Mouse (Mus musculus) gastrocnemius, adult 2 months (tissue): ENCODE results near the gene Traf3ip3. TPM values are rescaled to one million over a fixed set of nuclear protein-coding genes. Genes with fewer than 3 reads are reported as not detected.

Experiments
- DNase-seq: peaks from one replicate; pipeline ENCODE4 v3.0.0; 2022
- H3K27ac ChIP-seq: fragments of 200-600 bp; 2 replicates; pipeline ENCODE4 v1.8.1; 2022; ENCODE audit warnings: mild to moderate bottlenecking
- H3K4me3 ChIP-seq: fragments of 200-600 bp; 2 replicates; pipeline ENCODE4 v1.8.1; 2022; ENCODE audit warnings: mild to moderate bottlenecking, moderate library complexity
- CTCF ChIP-seq: fragments of 200-600 bp; IDR thresholded peaks from 2 replicates; pipeline ENCODE4 v1.8.1; 2022; ENCODE audit warnings: antibody characterized with exemption, mild to moderate bottlenecking, moderate library complexity
- intact Hi-C: fragments of 180-260 bp; cut with DNase I; formaldehyde crosslinking; loops from one replicate; pipeline ENCODE4 v1.15.1; 2025
- total RNA-seq, 2 experiments: library from RNA; stranded (reverse); gene quantifications; 2 replicates each; pipeline ENCODE4 v1.2.3; 2021

The Traf3ip3 gene
- total RNA-seq, 2 experiments from 2014 or later = 0.48 to 1.2 TPM

DNA sequence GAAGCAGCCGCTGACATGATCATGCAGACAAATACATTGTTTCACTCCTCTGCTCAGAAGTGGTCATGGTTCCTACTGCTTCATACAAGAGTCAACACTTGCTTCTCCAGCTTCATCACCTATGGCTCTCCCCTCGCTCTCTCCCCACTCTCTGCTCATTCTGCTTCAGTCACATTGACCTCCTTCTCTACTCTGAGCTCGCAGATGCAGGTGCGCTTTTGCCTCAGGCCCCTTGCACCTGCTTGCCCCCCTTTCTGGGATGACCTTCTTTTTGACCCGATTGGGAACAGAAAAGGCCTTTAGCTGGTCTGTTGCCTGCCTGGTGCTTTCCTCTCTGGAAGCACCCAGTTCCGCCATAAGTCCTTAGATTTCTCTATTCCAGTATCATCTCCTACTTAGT lies 57.0 kb downstream of the Traf3ip3 start:
- intact Hi-C loops = no loop called here
- no peak for DNase-seq
- Histone ChIP-seq H3K4me3 (no peak overlapping the region), H3K27ac (no peak overlapping the region)
- no peak for TF ChIP-seq CTCF

DNA sequence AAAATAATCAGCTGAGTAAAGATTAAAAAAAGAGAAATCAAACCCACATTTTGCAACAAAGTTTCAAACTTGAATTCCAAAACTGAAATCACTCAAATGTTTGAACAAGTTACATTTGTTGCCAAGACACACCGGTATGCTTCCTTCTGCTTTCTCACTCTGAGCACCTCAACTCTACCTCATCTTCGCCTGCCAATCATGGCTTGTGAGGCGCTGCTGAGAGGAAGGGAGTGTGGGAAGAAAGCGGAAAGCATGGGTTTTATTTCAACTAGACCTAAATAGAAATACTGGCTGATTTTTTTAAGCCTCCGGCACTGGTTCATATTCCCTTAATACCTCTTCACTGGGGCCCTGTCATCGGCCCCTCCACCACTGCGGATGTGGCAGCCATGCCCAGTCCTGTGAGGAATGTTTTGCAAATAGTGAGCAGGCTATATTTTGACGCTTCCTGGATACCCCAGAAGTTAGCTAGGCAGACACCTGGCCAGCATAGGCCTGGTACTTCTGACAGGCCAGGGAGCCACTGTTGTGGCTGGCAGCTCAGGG lies 58.9 kb downstream of the Traf3ip3 start:
- no peak overlapping the region for H3K27ac ChIP-seq
- no peak for TF ChIP-seq CTCF
- H3K4me3 ChIP-seq = no peak overlapping the region
- intact Hi-C loops = no loop called here
- DNase-seq = no peak

DNA sequence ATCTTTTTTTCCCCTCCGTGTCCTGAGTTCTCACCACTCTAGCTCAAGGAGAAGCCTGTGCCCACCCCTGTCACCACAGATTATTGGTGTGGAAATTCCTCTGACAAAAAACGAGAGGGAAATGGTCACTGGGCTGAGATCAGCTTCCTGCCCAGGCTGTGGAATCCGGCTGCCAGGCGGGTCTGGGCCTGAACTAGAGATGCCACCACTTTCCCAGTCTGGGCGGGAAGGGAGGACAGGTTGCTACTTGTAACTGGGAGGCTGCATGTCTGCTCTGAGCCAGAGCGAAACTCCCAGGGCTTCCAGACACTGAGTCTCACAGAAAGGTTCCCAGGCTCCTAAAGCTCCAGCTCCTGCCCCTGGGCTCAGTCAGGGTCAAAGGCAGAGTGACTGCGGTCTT lies 60.4 kb downstream of the Traf3ip3 start:
- intact Hi-C loops = no loop called here
- no peak overlapping the region for H3K4me3 ChIP-seq
- no peak for TF ChIP-seq CTCF
- H3K27ac ChIP-seq = no peak overlapping the region
- no peak for DNase-seq

DNA sequence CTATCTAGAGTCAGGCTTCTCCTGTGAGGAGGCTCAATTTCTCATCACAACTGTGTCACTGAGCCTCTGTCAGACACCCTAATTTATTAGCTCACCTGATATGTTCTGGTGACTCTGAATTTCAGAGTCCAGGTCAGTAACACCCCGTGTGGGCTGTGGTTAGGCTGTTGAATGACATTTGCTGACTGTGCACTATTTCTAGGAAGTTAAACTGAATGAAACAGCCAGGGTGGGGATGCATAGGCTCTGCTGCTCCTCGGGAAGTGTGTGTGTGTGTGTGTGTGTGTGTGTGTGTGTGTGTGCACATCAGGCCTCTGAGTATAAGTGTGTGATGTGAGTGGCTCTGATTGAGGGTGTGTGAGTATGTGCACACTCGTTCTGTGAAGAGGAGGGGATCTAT lies 62.8 kb downstream of the Traf3ip3 start:
- H3K27ac ChIP-seq = no peak overlapping the region
- intact Hi-C loops = no loop called here
- TF ChIP-seq CTCF = no peak

DNA sequence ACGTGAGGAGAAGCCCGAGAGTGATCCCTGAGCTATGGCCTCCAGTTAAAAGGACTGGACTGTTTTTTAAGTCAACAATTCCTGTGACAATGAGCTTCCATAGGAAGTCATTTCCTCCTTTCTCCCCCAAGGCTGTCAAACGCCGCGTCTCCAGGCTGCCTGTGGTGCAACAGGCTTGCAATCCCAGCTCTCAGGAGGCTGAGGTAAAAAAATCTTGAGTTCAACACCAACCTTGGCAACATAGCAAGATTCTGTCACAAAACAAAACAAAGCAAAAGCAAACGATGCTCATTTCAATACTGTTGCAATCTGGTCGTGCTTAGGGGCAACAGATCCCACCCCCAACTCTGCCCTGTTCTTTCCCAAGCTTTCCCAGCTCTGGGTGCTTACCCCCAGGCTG lies 63.4 kb downstream of the Traf3ip3 start:
- TF ChIP-seq CTCF = no peak
- intact Hi-C loops = no loop called here
- no peak overlapping the region for H3K27ac ChIP-seq
- no peak for DNase-seq
- no peak overlapping the region for H3K4me3 ChIP-seq

More for the DNA sequence above, 62.8 kb downstream of the Traf3ip3 start:
- no peak for DNase-seq
- no peak overlapping the region for H3K4me3 ChIP-seq

DNA sequence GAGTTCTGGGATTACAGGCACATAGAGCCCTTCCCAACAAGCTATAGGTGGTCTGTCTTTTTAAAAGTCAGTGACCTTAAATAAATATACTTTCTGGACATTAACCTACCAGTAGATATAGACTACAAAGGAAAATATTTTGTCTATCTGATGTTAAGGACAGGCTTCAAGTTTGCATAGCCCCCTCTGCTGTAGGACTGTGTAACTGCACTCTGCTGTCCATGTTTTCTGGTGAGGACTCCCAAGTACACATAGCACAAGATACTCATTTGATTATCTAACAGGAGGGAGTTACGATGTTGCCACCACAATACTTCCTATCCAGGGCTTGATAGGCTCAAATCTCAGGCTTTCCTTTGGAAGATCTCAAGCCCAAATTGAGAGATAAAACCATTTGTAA lies 67.8 kb downstream of the Traf3ip3 start:
- H3K27ac ChIP-seq = no peak overlapping the region
- intact Hi-C loops = no loop called here

DNA sequence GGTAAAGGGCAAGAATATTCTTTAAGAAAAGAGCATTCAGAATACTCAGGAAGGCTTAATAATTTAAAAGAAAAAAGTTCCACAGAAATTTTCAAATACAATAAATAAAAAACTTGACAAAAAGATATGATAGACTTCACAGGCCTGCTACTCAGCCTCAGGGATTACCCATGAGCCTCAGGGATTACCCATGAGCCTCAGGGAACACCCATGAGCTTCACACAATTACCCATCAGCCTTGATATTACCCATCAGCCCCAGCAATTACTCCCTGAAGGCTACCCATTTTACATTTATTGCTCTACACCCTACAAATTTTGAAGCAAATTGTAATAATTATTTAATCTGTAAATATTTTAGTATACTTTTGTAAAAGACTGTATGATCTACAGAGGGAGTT lies 69.1 kb downstream of the Traf3ip3 start:
- H3K4me3 ChIP-seq = no peak overlapping the region
- TF ChIP-seq CTCF = no peak
- H3K27ac ChIP-seq = no peak overlapping the region
- DNase-seq = no peak
- intact Hi-C loops = no loop called here

More for the DNA sequence above, 67.8 kb downstream of the Traf3ip3 start:
- DNase-seq = no peak
- no peak overlapping the region for H3K4me3 ChIP-seq
- peak; percentile 15; the same call in 1 of the 2 replicates for TF ChIP-seq CTCF

DNA sequence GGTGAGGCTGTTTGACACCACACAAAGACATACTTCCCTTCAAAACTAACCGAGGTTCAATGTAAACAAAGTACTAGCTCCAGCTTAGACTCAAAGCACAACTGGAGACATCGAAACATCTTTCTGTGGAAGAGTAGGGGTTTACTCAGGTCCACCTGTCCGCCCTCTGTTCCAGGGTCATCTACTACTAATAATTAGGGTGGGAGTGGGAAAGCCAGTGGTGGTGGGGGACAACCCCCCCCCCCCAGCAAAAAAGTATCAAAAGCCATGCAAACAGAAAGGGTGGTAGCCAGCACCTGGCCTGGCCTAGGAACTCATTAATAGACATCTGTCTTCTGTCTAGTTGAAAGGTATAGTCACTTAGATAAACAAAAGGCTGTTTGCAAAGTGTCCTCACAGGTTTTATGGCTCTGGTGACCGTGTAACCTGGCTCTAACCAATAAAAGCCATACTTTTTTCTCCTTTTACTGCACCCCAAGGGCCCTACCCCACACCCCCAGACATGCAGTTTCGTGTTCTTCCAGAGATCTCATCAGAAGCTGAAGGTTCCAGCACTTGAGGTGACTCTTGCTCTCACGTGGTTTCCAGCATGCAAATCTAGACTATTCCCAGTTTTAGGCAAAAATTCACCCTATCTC lies 70.1 kb downstream of the Traf3ip3 start:
- intact Hi-C loops = loop anchor here (2.0 kb wide), 1 partner anchor 41 kb away; no protein-coding TSS in a partner anchor
- no peak overlapping the region for H3K27ac ChIP-seq
- H3K4me3 ChIP-seq = no peak overlapping the region
- TF ChIP-seq CTCF = no peak
- no peak for DNase-seq

DNA sequence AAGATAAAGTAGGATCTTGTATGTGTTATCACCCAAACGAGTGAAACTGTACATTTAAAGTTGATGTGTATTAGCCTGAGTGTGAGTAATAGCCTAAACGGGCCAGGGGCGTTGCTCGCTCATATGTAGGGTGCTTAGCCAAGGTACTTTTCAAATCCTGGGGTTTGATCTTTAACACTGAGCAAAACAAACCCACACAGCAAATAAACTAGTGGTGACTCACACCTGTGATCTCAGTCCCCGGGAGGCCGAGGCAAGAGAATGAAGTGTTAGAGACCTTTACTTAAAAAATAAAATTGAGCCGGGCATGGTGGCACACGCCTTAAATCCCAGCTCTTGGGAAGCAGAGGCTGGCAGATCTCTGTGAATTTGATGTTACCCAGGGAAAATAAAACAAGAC lies 70.7 kb downstream of the Traf3ip3 start:
- intact Hi-C loops = loop anchor here (2.0 kb wide), 1 partner anchor 42 kb away; no protein-coding TSS in a partner anchor
- no peak for DNase-seq
- TF ChIP-seq CTCF = no peak
- Histone ChIP-seq H3K4me3 (peak overlapping the region; percentile 87; the same call in 1 of the 2 replicates), H3K27ac (peak overlapping the region; percentile 79; the same call in 1 of the 2 replicates)

DNA sequence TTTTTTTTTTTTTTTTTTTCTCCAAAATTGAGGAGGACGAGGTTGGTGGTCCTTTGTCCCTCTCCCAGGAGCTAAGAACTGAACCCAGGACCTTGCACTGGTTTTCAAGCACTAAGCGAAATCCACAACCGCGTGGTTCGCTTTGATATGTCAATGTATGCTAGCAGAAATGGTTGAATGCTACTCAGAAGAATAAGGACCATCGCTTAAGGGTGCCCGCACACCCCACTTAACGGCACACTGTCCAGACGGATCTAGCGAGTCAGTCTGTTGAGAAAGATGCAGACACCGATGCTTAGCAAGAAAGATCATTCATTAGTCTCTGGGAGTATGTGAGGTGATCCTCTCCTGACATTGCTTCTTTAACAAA lies 71.1 kb downstream of the Traf3ip3 start:
- no peak for TF ChIP-seq CTCF
- Histone ChIP-seq H3K4me3 (peak overlapping the region; percentile 87), H3K27ac (peak overlapping the region; percentile 79)
- DNase-seq = no peak
- intact Hi-C loops = loop anchor here (2.0 kb wide), 1 partner anchor 42 kb away; no protein-coding TSS in a partner anchor

DNA sequence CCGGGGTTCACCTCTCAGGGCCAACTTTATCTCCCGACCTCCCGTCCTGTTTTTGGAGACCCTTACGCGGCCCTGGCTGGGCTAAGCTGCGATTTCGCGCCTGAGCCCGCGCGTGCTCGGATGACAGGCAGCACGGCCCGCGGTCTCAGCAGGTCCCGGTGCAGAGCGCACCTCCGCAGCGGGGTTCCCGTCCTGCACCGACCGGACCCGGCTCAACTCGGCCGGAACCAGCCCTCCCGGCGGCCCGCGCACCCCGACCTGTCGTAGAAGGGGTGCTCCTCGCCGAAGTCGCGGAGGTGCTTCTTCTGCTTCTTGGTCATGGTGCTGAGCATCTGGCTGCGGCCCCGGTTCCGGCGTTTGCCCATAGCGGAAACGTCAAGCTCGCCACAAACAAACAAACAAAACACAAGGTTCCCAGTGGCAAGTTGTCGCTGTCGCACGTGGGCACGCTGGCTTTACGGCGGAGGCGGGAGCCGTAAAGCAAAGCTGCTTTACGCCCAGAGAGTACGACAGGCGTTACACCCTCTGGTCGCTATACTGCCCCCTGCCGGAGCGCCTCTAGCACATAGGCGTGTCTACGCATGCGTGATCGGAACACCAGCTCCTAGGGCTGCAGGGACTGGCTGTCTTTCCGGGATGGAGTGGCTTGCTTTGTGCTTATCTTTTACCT lies 71.6 kb downstream of the Traf3ip3 start, which contains the start of gene Diexf:
Gene Diexf, minus strand, starts transcription at position 487 of the 670 bp plus-strand sequence.
- Histone ChIP-seq H3K4me3 (peak within 1 kb of the TSS; percentile 87), H3K27ac (peak within 1 kb of the TSS; percentile 90)
- peak; percentile 93 for TF ChIP-seq CTCF
- DNase-seq = peak; percentile 98
- intact Hi-C loops = loop anchor here (2.0 kb wide), 1 partner anchor 43 kb away; no protein-coding TSS in a partner anchor

DNA sequence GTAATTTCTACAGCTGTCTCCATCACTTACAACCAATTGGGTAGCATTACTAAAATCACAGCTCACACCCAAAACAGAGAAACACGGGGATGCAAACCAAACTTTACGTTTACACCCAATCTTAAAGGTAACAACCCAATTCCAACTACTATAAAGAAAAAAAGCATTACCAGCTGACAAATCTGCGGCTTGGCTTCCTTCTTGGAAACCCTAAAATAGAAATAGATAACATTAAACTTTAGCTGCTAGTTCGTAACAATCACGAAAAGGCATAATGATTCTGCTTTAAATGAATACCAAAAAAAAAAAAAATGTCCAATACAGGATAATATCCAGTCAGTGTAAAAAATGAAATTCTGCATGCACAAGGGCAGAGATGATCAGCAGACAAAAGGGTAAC lies 72.2 kb downstream of the Traf3ip3 start:
- TF ChIP-seq CTCF = no peak
- intact Hi-C loops = no loop called here
- Histone ChIP-seq H3K4me3 (peak overlapping the region; percentile 87), H3K27ac (peak overlapping the region; percentile 90)
- no peak for DNase-seq

DNA sequence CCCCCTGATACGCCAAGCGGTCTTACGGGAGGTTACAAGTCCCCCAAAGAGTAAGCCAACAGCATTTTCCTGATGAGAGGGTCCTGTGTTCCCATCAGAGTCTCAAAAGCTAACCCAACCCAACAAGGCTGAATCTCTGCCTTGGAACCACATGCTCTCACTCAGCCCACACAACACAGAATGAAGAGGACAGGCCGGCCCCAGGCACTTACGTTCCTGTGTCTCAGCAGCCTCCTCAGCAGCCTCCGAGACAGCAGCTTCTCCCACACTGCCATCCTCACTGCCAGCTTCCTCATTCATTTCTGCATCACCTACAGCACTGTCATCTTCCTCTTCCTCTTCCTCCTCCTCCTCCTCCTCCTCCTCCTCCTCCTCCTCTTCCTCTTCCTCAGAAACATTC lies 73.4 kb downstream of the Traf3ip3 start:
- TF ChIP-seq CTCF = no peak
- Histone ChIP-seq H3K27ac (no peak overlapping the region), H3K4me3 (no peak overlapping the region)
- DNase-seq = no peak
- intact Hi-C loops = no loop called here
